Mouse (Mus musculus): ENCODE measurements around the gene Cdc42. TPM values are rescaled to one million over a fixed set of nuclear protein-coding genes. Genes with fewer than 3 reads are reported as not detected.

Cdc42 gene
- polyA plus RNA-seq, 1 experiment from 2014 or later, result 632 TPM

DNA sequence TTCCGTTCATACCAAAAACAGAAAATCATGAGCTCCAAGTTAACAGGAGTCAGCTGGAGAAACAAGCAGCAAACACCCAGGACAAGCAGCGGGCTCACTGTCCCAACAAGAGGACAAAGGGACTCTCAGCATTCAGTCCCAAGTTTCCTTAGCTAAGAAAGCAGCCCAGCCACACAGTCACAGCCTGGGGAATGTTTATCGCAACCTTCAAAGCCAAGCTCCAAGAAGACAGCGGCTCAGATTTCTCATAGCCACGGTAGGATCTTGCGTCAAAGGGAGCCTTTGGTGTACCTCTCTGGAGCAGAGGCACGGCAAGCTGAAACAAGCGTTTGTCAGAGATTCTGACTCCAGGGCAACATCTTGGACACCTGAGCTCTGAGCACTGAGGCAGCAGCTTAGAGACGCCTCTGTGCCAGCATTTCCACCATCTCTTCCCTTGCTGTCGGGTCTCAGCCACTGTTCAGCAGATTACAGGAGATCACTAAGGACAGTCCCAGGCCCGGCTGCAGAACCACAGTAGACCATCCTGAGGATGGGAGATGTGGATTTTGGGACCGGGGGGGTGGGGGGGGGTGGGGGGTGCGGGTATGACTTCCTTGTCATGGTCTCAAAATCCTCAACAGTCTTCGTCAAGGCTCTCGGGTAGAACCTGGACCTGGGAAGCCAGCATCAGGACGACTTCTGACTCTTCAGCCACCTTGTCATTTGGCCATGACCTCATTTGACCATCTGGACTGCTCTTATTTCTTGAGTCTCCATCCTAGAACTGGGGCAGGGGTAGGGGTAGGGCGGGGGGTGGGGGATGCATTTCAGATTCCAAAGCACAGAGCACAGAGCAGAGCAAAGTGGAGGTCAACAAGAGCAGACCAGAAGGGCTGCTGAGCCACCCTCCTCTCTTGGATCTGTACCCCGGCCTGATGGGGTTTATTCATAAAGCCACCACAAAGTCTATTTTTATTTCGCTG is 18.1 kb upstream of the Cdc42 start:
- ATAC-seq (replicated peaks; ENCODE audit: low FRiP score, low TSS enrichment, low read depth) (no peak), DNase-seq (ENCODE audit: low spot score) (no peak)
- Histone ChIP-seq H3K9me3 (ENCODE audit: control insufficient read depth, low read length) (no peaks in the 10 kb centered on the region), H3K27me3 (replicated peaks; ENCODE audit: control insufficient read depth, insufficient read depth, low read length) (no peaks in the 10 kb centered on the region), H3K4me3 (ENCODE audit: low read depth, low read length) (no peak overlapping the region), H3K9ac (ENCODE audit: low read length) (no peak overlapping the region), H3K4me2 (ENCODE audit: low read length) (no peak overlapping the region), H3K4me1 (replicated peaks; ENCODE audit: control insufficient read depth, insufficient read depth, low read length) (peaks cover 9% of the 10 kb centered on the region; the same call in 1 of the 2 replicates), H3K27ac (ENCODE audit: low read depth) (no peak overlapping the region), H3K36me3 (ENCODE audit: control insufficient read depth, insufficient read depth, low read length) (no peaks in the 10 kb centered on the region)
- WGBS, result 38% methylated on average over 18 of the region's 19 CpGs

DNA sequence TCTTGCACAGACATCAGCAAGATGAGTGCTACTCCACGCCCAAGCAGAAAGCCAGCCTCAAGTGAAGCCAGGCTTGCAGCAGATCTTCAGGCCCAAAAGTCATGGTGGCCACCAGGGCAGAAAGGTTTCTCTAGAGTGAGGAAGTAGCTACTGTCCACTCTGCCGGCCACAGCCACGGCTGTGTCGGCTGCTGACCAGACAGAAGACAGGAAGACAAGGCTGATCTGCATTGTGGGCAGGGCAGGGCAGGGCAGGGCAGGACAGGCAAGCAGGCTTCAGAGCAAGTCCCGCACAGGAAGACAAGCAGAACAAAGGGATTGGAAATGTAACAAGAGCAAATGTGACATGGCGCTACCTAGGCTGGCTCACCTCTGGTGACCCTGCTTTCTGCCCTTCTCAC is 16.2 kb upstream of the Cdc42 start:
- H3K27ac ChIP-seq (ENCODE audit: low read depth), result no peak overlapping the region
- no peak overlapping the region for H3K4me3 ChIP-seq (ENCODE audit: low read depth, low read length)
- H3K4me1 ChIP-seq (replicated peaks; ENCODE audit: control insufficient read depth, insufficient read depth, low read length), result peaks cover 19% of the 10 kb centered on the region
- ATAC-seq (replicated peaks; ENCODE audit: low FRiP score, low TSS enrichment, low read depth) (no peak), DNase-seq (ENCODE audit: low spot score) (no peak)
- H3K9me3 ChIP-seq (ENCODE audit: control insufficient read depth, low read length), result no peaks in the 10 kb centered on the region
- 66% methylated on average over 6 of the region's 6 CpGs for WGBS
- no peak overlapping the region for H3K9ac ChIP-seq (ENCODE audit: low read length)
- H3K27me3 ChIP-seq (replicated peaks; ENCODE audit: control insufficient read depth, insufficient read depth, low read length), result no peaks in the 10 kb centered on the region
- no peaks in the 10 kb centered on the region for H3K36me3 ChIP-seq (ENCODE audit: control insufficient read depth, insufficient read depth, low read length)
- no peak overlapping the region for H3K4me2 ChIP-seq (ENCODE audit: low read length)

DNA sequence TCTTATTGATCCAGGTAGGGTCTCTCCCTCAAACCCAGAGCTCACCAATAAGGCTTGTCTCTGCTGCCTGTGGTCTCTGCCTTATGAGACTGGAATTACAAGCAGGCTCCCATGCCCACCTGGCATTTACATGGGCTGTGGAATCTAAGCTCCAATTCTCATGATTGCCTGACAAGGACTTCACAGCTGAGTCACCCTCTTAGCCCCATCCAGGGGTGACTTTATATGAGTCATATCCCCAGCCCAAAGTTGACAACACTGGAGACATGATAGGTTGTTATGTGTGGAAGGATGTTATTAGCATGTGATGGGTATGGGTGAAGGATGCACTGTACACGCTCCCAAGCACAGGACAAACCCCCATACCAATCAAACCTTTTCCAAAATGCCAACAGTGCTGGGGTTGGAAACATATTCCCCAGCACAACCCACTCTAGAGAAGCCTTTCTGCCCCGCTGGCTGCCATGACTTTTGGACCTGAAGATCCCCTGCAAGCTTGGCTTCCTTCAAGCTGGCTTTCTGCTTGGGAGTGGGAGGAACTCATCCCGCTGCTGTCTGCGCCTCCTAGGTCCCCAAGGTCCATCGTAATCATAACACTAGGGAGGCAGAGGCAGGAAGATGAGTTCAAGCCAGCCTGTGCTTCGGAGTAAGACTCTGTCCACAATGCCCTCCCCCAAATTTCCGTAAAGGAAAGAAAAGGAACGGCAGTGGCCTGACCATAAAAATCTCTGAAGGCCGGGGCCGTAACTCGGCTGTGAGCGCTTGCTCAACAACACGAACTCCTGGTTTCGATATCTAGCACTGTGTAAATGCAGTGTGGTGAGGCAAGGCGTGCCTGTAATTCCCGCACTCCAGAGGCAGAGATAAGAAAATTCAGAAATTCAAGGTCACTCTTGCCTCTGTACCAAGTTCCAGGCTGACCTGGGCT is 14.3 kb upstream of the Cdc42 start:
- ATAC-seq (replicated peaks; ENCODE audit: low FRiP score, low TSS enrichment, low read depth), result no peak
- Histone ChIP-seq H3K4me3 (ENCODE audit: low read depth, low read length) (no peak overlapping the region), H3K36me3 (ENCODE audit: control insufficient read depth, insufficient read depth, low read length) (no peaks in the 10 kb centered on the region), H3K4me1 (replicated peaks; ENCODE audit: control insufficient read depth, insufficient read depth, low read length) (peaks cover 30% of the 10 kb centered on the region), H3K27me3 (replicated peaks; ENCODE audit: control insufficient read depth, insufficient read depth, low read length) (no peaks in the 10 kb centered on the region), H3K9ac (ENCODE audit: low read length) (no peak overlapping the region), H3K9me3 (ENCODE audit: control insufficient read depth, low read length) (no peaks in the 10 kb centered on the region), H3K4me2 (ENCODE audit: low read length) (no peak overlapping the region), H3K27ac (ENCODE audit: low read depth) (peak overlapping the region; percentile 30; the same call in 1 of the 2 replicates)
- WGBS, result 74% methylated on average over 16 of the region's 16 CpGs
- no peak for DNase-seq (ENCODE audit: low spot score)

DNA sequence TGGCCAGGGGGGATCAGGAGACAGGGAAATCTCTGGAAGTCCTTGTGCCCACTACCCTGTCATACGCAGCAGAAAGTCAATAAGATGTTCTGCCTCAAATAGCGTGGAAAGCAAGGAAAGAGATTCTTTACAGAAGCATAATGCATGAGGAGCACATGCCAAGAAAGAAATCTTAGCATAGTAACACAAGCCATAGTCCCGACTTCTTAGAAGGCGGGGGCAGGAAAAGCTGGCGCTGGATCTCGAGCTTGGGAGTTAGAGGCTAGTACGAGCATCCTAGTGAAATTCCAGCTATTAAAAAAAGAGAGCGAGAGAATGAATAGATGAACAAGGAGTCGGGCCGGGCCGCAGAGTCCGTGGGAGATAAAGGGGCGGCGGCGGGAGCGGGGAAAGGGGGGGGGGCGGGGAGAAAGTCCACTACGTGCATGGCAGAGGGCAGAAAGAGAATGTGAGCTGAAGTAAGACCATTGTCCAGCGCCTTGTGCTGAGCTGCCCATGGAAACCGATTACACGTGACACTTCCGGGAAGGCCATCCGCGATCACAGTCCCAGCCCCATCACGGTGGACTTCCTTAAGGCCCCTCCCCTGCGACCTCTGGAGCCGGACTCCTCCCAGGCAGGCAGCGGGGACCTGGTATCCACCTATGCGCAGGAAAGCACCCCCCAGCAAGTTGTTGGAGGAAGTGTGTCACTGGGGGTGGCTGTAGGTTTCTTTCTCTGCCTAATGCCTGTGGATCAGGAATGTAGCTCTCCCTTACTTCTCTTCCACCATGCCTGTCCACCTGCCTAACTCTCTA is 12.6 kb upstream of the Cdc42 start:
- DNase-seq (ENCODE audit: low spot score) (peak; percentile 75), ATAC-seq (replicated peaks; ENCODE audit: low FRiP score, low TSS enrichment, low read depth) (no peak; the same call in 1 of the 2 replicates)
- H3K4me3 ChIP-seq (ENCODE audit: low read depth, low read length), result peak overlapping the region; percentile 28
- H3K4me2 ChIP-seq (ENCODE audit: low read length), result peak overlapping the region; percentile 65
- 11% methylated on average over 27 of the region's 29 CpGs for WGBS
- H3K9me3 ChIP-seq (ENCODE audit: control insufficient read depth, low read length), result no peaks in the 10 kb centered on the region
- peak overlapping the region; percentile 45 for H3K9ac ChIP-seq (ENCODE audit: low read length)
- H3K27me3 ChIP-seq (replicated peaks; ENCODE audit: control insufficient read depth, insufficient read depth, low read length), result no peaks in the 10 kb centered on the region
- peaks cover 27% of the 10 kb centered on the region for H3K4me1 ChIP-seq (replicated peaks; ENCODE audit: control insufficient read depth, insufficient read depth, low read length)
- H3K36me3 ChIP-seq (ENCODE audit: control insufficient read depth, insufficient read depth, low read length), result no peaks in the 10 kb centered on the region
- peak overlapping the region; percentile 59; the same call in 1 of the 2 replicates for H3K27ac ChIP-seq (ENCODE audit: low read depth)

DNA sequence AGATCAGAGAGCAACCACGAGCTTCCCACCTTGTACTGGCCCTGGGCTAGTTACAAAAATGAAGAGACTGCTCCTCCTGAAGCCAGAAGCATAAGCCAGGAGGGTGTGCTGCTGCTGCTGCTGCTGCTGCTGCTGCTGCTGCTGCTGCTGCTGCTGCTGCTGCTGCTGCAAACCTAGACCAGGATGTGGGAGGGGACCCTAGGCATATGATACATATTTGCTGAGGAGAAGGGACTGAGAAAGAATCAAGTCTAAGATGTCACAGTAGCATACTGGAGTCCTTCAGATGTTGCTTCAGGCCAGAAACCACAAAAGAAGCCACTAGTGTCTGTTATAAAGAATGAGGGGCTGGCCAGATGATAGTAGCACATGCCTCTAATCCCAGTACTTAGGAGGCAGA is 10.7 kb upstream of the Cdc42 start:
- ATAC-seq (replicated peaks; ENCODE audit: low FRiP score, low TSS enrichment, low read depth) (no peak), DNase-seq (ENCODE audit: low spot score) (no peak)
- Histone ChIP-seq H3K27me3 (replicated peaks; ENCODE audit: control insufficient read depth, insufficient read depth, low read length) (no peaks in the 10 kb centered on the region), H3K27ac (ENCODE audit: low read depth) (peak overlapping the region; percentile 64; the same call in 1 of the 2 replicates), H3K9me3 (ENCODE audit: control insufficient read depth, low read length) (no peaks in the 10 kb centered on the region), H3K4me3 (ENCODE audit: low read depth, low read length) (no peak overlapping the region), H3K4me1 (replicated peaks; ENCODE audit: control insufficient read depth, insufficient read depth, low read length) (peaks cover 21% of the 10 kb centered on the region), H3K4me2 (ENCODE audit: low read length) (no peak overlapping the region), H3K9ac (ENCODE audit: low read length) (no peak overlapping the region), H3K36me3 (ENCODE audit: control insufficient read depth, insufficient read depth, low read length) (no peaks in the 10 kb centered on the region)
- WGBS, result 19% methylated on average over 1 of the region's 1 CpGs

DNA sequence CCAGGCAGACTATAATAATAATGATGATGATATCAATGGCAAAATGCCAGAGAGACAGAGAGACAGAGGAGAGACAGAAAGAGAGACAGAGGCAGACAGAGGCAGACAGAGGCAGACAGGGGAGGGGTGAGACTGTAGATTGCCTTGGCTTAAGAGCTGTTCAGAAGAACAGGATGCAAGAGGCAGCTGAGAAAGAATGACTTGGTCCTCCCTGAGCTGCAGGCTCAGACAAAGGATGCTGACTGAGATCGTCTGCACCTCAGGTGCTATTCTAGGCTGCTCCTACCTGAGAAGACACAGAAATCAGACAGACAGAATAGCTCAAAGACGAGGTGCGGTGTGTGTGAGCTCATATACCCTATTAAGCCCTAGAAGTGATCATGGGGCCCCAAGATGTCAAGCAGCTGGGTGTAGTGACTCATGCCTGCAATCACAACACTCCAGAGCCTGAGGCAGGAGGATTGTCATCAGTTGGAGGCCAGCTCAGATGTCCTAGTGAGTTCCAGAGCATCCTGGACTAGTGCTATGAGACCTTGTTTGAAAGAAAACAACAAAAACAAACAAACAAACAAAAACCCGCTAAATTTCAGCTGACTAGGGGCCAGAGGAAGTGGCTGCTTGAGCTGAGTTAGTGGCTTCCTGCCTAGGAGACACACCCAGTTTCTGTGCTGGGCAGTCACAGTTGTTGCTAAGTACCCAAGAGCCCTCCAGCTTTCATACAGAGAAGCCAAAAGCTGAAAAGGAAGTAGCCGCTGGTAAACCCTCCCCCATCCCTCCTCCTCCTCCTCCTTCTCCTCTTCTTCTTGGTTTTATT is 10.0 kb upstream of the Cdc42 start:
- Histone ChIP-seq H3K4me3 (ENCODE audit: low read depth, low read length) (no peak overlapping the region), H3K4me1 (replicated peaks; ENCODE audit: control insufficient read depth, insufficient read depth, low read length) (peaks cover 21% of the 10 kb centered on the region), H3K9ac (ENCODE audit: low read length) (no peak overlapping the region), H3K36me3 (ENCODE audit: control insufficient read depth, insufficient read depth, low read length) (no peaks in the 10 kb centered on the region), H3K9me3 (ENCODE audit: control insufficient read depth, low read length) (no peaks in the 10 kb centered on the region), H3K27me3 (replicated peaks; ENCODE audit: control insufficient read depth, insufficient read depth, low read length) (no peaks in the 10 kb centered on the region), H3K4me2 (ENCODE audit: low read length) (peak overlapping the region; percentile 8; the same call in 1 of the 2 replicates), H3K27ac (ENCODE audit: low read depth) (peak overlapping the region; percentile 64; the same call in 1 of the 2 replicates)
- DNase-seq (ENCODE audit: low spot score) (no peak), ATAC-seq (replicated peaks; ENCODE audit: low FRiP score, low TSS enrichment, low read depth) (no peak)
- WGBS, result 28% methylated on average over 5 of the region's 5 CpGs

DNA sequence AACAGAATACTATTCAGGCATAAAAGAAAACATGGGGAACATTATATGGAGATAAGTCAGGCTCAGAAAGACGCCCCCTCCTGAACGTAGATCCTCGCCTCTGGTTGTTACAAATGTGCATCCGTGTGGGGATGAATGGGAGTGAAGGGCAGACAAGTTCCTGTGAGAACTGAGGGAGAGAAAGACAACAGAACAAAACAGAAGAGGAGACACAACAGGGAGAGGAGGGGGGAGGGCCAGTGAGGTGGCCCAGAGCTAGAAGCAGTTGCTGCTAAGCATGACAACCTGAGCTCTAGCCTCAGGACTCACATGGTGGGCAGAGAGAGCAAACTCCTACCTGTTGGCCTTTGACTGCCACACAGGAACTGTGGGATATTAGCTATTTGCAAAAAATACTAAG is 8.6 kb upstream of the Cdc42 start:
- Histone ChIP-seq H3K36me3 (ENCODE audit: control insufficient read depth, insufficient read depth, low read length) (no peaks in the 10 kb centered on the region), H3K27ac (ENCODE audit: low read depth) (no peak overlapping the region), H3K27me3 (replicated peaks; ENCODE audit: control insufficient read depth, insufficient read depth, low read length) (no peaks in the 10 kb centered on the region), H3K4me1 (replicated peaks; ENCODE audit: control insufficient read depth, insufficient read depth, low read length) (peaks cover 21% of the 10 kb centered on the region), H3K4me2 (ENCODE audit: low read length) (no peak overlapping the region), H3K9ac (ENCODE audit: low read length) (no peak overlapping the region), H3K9me3 (ENCODE audit: control insufficient read depth, low read length) (no peaks in the 10 kb centered on the region), H3K4me3 (ENCODE audit: low read depth, low read length) (no peak overlapping the region)
- ATAC-seq (replicated peaks; ENCODE audit: low FRiP score, low TSS enrichment, low read depth), result no peak
- WGBS, result 95% methylated on average over 4 of the region's 4 CpGs
- no peak for DNase-seq (ENCODE audit: low spot score)

Measured in intestine, embryonic 14.5 days (tissue).